Mouse (Mus musculus) adrenal gland, postnatal 36 days (tissue): Measurements from ENCODE around the gene Wdfy1. TPM values are rescaled to one million over a fixed set of nuclear protein-coding genes. Genes with fewer than 3 reads are reported as not detected.

Experiments
- DNase-seq, 2 experiments: peaks; one replicate each; pipeline ENCODE4 v3.0.0; 2021; ENCODE audit warnings: mixed read lengths in 1 of 2
- total RNA-seq, 2 experiments: library from RNA; stranded (reverse); gene quantifications; 2 replicates each; pipeline ENCODE4 v1.2.3; 2021

Wdfy1 gene
- total RNA-seq, 2 experiments from 2014 or later = 44.9 to 49.9 TPM

DNA sequence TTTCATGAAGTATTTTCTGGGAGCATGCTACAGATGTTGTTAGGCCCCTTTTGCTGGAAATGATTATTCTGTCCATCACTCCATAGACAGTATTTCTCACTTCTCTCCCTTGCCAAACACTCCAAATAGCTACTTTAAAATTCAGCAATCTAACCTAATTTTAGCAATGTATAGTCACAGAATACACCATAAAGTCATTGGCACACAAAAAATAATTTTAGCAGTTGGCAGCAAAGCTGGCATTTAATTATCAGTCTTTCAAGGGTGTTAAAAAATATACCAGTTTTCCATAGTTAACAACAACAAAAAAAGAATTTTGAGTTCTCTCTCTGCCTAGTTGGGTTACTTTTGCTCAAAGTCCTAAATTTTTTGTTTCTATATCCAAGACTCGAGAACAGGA lies 118.5 kb downstream of the Wdfy1 start:
- DNase-seq = no peak

DNA sequence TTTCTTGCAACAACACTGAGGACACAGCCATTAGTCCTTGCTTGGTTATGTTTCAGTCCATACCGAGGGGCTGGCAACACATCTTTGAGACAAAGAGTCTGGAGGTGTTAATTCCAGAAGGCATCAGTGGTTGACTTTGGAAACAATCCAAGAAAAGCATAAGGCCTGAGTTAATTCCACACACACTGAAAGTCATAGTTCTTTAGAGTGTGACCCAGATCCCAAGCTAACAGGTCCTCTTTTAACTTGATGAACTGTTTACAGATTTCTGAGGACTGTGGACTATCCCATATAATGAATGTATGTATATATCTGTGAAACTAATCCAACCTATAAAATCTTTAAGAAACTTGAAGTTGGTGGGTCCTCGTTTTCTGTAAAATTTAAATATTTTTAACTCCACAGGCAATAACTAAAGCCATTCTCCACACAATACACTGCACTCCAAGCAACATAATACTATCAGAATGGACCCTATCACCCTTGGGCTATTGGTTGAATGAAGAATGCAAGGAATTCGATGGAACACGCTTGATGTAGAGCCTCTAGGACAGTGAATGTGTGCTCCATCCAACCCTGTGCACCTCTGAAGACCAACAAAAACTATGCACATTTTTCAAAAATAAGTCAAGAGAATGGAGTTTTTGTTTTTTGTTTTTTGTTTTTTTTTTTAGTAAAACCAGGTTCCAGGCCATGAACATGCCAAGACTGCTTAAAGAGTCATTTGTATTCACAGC lies 120.0 kb downstream of the Wdfy1 start:
- DNase-seq = no peak

DNA sequence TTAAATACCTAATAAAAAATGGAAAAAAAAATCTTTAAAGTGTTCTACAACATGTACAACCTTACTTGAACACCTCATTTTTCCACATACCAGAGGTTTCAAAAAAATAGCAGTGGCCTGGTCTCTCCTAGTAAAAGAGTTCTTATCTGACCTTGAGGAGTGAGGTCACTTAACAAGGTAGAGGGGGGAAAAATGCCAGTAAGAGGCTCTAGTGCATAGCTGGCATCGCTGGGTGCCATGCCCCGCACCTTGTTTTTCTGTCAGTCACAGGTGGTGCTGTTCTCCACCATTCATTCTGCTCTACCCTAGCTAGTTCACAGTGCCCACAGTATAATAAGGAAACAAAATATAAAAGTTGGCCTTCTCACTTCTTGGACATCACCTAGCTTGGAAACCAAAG lies 121.0 kb downstream of the Wdfy1 start:
- DNase-seq = no peak

Other genes starting within 250 kb of the Wdfy1 start
- gene Ap1s3, start 104.2 kb downstream of the Wdfy1 start, total RNA-seq = 1 to 10 TPM in 1 of 2 experiments, under 1 TPM in 1; 0.26 to 1.1 TPM
- gene Mrpl44, start 125 bp downstream of the Wdfy1 start, total RNA-seq = 10 to 100 TPM; 50.2 to 60.1 TPM
- 10 to 100 TPM in 1 of 2 experiments, 1 to 10 TPM in 1; 9.2 to 16.0 TPM for gene Serpine2, start 85.0 kb upstream of the Wdfy1 start, total RNA-seq